In genomic region chr14:24508070-24508773, GRCm38 (mm10) we compare ENCODE assay signal across 9 mouse cellular contexts. TPM values are rescaled to one million over a fixed set of nuclear protein-coding genes. Genes with fewer than 3 reads are reported as not detected.
DNase-seq lines count a peak whose midpoint lies in the region; ATAC-seq and TF ChIP-seq lines count a peak whose summit lies in the region.
"Had no signal": no experiment of that assay in that cellular context is flagged by ENCODE, and none has a peak within 500 bp of the region (broad histone marks: within the 10 kb centered on the region; RNA-seq: fewer than 3 reads in every experiment).

No protein-coding gene starts in this region.

- H3K27me3 ChIP-seq in heart, embryonic 12.5 days (replicated peaks): no peaks in the 10 kb centered on the region
- H3K27me3 ChIP-seq in hindbrain, embryonic 12.5 days: no peaks in the 10 kb centered on the region
- H3K27me3 ChIP-seq in midbrain, postnatal 0 days (ENCODE audit: insufficient read depth, low read length): no peaks in the 10 kb centered on the region

- DNase-seq in heart, adult 9 months (ENCODE audit: low spot score in 2 of 2): no peak
- DNase-seq in embryo, embryonic 10.5 days (ENCODE audit: low spot score): peak; percentile 46
- DNase-seq in midbrain, postnatal 0 days (ENCODE audit: low spot score): peak; percentile 69
- no peak for DNase-seq in lung, adult 2 months
- DNase-seq in gastrocnemius, postnatal 10 days: no peak
- DNase-seq in layer of hippocampus, postnatal 14 days (ENCODE audit: low spot score in 2 of 2): no peak
- DNase-seq: kidney, adult 8-10 months had no signal

- peaks cover 7% of the 10 kb centered on the region for H3K9me3 ChIP-seq in heart, embryonic 12.5 days (replicated peaks)
- H3K9me3 ChIP-seq in hindbrain, embryonic 12.5 days (replicated peaks): peaks cover 4% of the 10 kb centered on the region; the same call in 1 of the 2 replicates
- H3K9me3 ChIP-seq in midbrain, postnatal 0 days (ENCODE audit: low read length): no peaks in the 10 kb centered on the region

- no peak overlapping the region for H3K4me3 ChIP-seq in heart, embryonic 12.5 days
- no peak overlapping the region for H3K4me3 ChIP-seq in hindbrain, embryonic 12.5 days
- no peak overlapping the region for H3K4me3 ChIP-seq in midbrain, postnatal 0 days (ENCODE audit: low read depth, low read length)
- no peak overlapping the region for H3K4me3 ChIP-seq in lung, adult 2 months (replicated peaks; ENCODE audit: extremely low read depth, low read depth, low read length)

- H3K4me2 ChIP-seq in heart, embryonic 12.5 days: peak overlapping the region; percentile 44
- H3K4me2 ChIP-seq in hindbrain, embryonic 12.5 days (replicated peaks): peak overlapping the region; percentile 39
- H3K4me2 ChIP-seq in midbrain, postnatal 0 days (ENCODE audit: low read depth, low read length, poor library complexity, severe bottlenecking): peak overlapping the region; percentile 20; the same call in 1 of the 2 replicates

- no peak overlapping the region for H3K9ac ChIP-seq in heart, embryonic 12.5 days
- H3K9ac ChIP-seq in hindbrain, embryonic 12.5 days: no peak overlapping the region; the same call in 1 of the 2 replicates
- H3K9ac ChIP-seq in midbrain, postnatal 0 days (replicated peaks; ENCODE audit: low read length, poor library complexity, severe bottlenecking): no peak overlapping the region

- TF ChIP-seq POLR2A in lung, adult 2 months (IDR thresholded peaks at IDR 0.05; ENCODE audit: borderline replicate concordance, extremely low read depth, low read depth, low read length): no peak

- no peak overlapping the region for H3K27ac ChIP-seq in heart, embryonic 12.5 days (ENCODE audit: poor library complexity, severe bottlenecking)
- H3K27ac ChIP-seq in hindbrain, embryonic 12.5 days: no peak overlapping the region
- no peak overlapping the region for H3K27ac ChIP-seq in midbrain, postnatal 0 days (ENCODE audit: low read depth, low read length)

- peaks cover 12% of the 10 kb centered on the region for H3K4me1 ChIP-seq in heart, embryonic 12.5 days (replicated peaks)
- H3K4me1 ChIP-seq in hindbrain, embryonic 12.5 days: peaks cover 20% of the 10 kb centered on the region
- H3K4me1 ChIP-seq in midbrain, postnatal 0 days (ENCODE audit: insufficient read depth, low read length): no peaks in the 10 kb centered on the region
- no peaks in the 10 kb centered on the region for H3K4me1 ChIP-seq in lung, adult 2 months (ENCODE audit: control insufficient read depth, insufficient read depth, low read length)

- no peak for TF ChIP-seq CTCF in midbrain, postnatal 0 days (IDR thresholded peaks at IDR 0.05)
- no peak for TF ChIP-seq CTCF in lung, adult 2 months (IDR thresholded peaks at IDR 0.05; ENCODE audit: insufficient read depth, low read length)

- H3K36me3 ChIP-seq in heart, embryonic 12.5 days: no peaks in the 10 kb centered on the region
- no peaks in the 10 kb centered on the region for H3K36me3 ChIP-seq in hindbrain, embryonic 12.5 days
- no peaks in the 10 kb centered on the region for H3K36me3 ChIP-seq in midbrain, postnatal 0 days (ENCODE audit: insufficient read depth, low read length)

- no peak for ATAC-seq in heart, embryonic 12.5 days (ENCODE audit: insufficient number of reproducible peaks, low FRiP score)
- ATAC-seq in hindbrain, embryonic 12.5 days (ENCODE audit: low FRiP score): no peak
- ATAC-seq in midbrain, postnatal 0 days (ENCODE audit: low FRiP score): no peak

- 24% methylated on average over 18 of the region's 18 CpGs for WGBS in heart, embryonic 12.5 days
- 11% methylated on average over 17 of the region's 18 CpGs for WGBS in hindbrain, embryonic 12.5 days
- WGBS in midbrain, postnatal 0 days: 12% methylated on average over 18 of the region's 18 CpGs
- 22% methylated on average over 18 of the region's 18 CpGs for WGBS in lung, adult 2 months

RNA-seq across cellular contexts. Expression of gene Rps24, which starts 21.3 kb away (rescaled TPM):
- polyA plus RNA-seq in heart, embryonic 12.5 days (2016; fragmentation: Nextera tagmentation; extraction: Ambion mirVana): 836 and 843 TPM in 2 replicates
- 852 and 899 TPM in 2 replicates for polyA plus RNA-seq in hindbrain, embryonic 12.5 days (2016; fragmentation: Nextera tagmentation; extraction: Ambion mirVana)
- total RNA-seq in midbrain, postnatal 0 days (2014; rRNA removed): 1,066 and 1,223 TPM in 2 replicates
- 799 and 839 TPM in 2 replicates for polyA plus RNA-seq in midbrain, postnatal 0 days (2015; fragmentation: Nextera tagmentation; extraction: Ambion mirVana)
- polyA plus RNA-seq in lung, adult 2 months (2012; rRNA removed): 412 and 545 TPM in 2 replicates
- 1,000 to 10,000 TPM; 1,158 to 1,240 TPM for total RNA-seq in gastrocnemius, postnatal 10 days (2021)
- 100 to 1,000 TPM; 725 to 729 TPM for total RNA-seq in layer of hippocampus, postnatal 14 days (2021)

RNA-seq across cellular contexts. Expression of gene Polr3a, which starts 21.4 kb away (rescaled TPM):
- 12.8 and 15.3 TPM in 2 replicates for polyA plus RNA-seq in heart, embryonic 12.5 days (2016; fragmentation: Nextera tagmentation; extraction: Ambion mirVana)
- 20.3 and 22.2 TPM in 2 replicates for polyA plus RNA-seq in hindbrain, embryonic 12.5 days (2016; fragmentation: Nextera tagmentation; extraction: Ambion mirVana)
- total RNA-seq in midbrain, postnatal 0 days (2014; rRNA removed): 22.0 and 24.3 TPM in 2 replicates
- 12.5 and 14.6 TPM in 2 replicates for polyA plus RNA-seq in midbrain, postnatal 0 days (2015; fragmentation: Nextera tagmentation; extraction: Ambion mirVana)
- 5.5 and 7.4 TPM in 2 replicates for polyA plus RNA-seq in lung, adult 2 months (2012; rRNA removed)
- 10 to 100 TPM in 1 of 2 experiments, 1 to 10 TPM in 1; 8.8 to 12.9 TPM for total RNA-seq in gastrocnemius, postnatal 10 days (2021)
- 10 to 100 TPM; 30.1 to 35.6 TPM for total RNA-seq in layer of hippocampus, postnatal 14 days (2021)

Comparison
In these comparisons a context has a peak if more than half of its experiments do, and no peak if none do; other contexts are left out.
1. DNase-seq: peak in embryo, embryonic 10.5 days (single experiment) and midbrain, postnatal 0 days (single experiment); none in heart, adult 9 months (0 of 2), lung, adult 2 months (single experiment), gastrocnemius, postnatal 10 days (single experiment) and layer of hippocampus, postnatal 14 days (0 of 2).
2. Peak in every context shown above with its lines, with median percentiles within 50 percentile points of each other: H3K4me2 ChIP-seq.